Mouse (Mus musculus): ENCODE results near the gene Tub. TPM values are rescaled to one million over a fixed set of nuclear protein-coding genes. Genes with fewer than 3 reads are reported as not detected.
A peak's percentile ranks its signal among the peaks of the same experiment; 100 is the strongest.

The Tub gene
- total RNA-seq (2014; fragmentation: Nextera tagmentation) = not detected in 2 replicates
- not detected in 2 replicates for total RNA-seq (2017)

- ATAC-seq (replicated peaks; ENCODE audit: poor library complexity, severe bottlenecking) = peak; percentile 39
Observed at GRCm38 (mm10) chr7:108950312-108950761, at the start of gene Tub. Gene Tub (plus strand): TSS chr7:108950338.

GRCm38 (mm10) chr7:108903969-108904368, 46.2 kb upstream of the Tub start:
- no peak for ATAC-seq (replicated peaks; ENCODE audit: poor library complexity, severe bottlenecking)

GRCm38 (mm10) chr7:108927043-108927442, 23.1 kb upstream of the Tub start:
- peak; percentile 82 for ATAC-seq (replicated peaks; ENCODE audit: poor library complexity, severe bottlenecking)

GRCm38 (mm10) chr7:108928280-108929188, 21.6 kb upstream of the Tub start:
- no peak for ATAC-seq (replicated peaks; ENCODE audit: poor library complexity, severe bottlenecking)

GRCm38 (mm10) chr7:108929726-108930393, 20.3 kb upstream of the Tub start, which contains the start of gene Nlrp10:
Gene Nlrp10 (minus strand): TSS chr7:108930178.
- ATAC-seq (replicated peaks; ENCODE audit: poor library complexity, severe bottlenecking) = peak; percentile 46

GRCm38 (mm10) chr7:108933794-108934731, 16.1 kb upstream of the Tub start, which contains the start of gene Eif3f:
Gene Eif3f (plus strand): TSS chr7:108934417.
- ATAC-seq (replicated peaks; ENCODE audit: poor library complexity, severe bottlenecking) = peak; percentile 91

- no peak for ATAC-seq (replicated peaks; ENCODE audit: poor library complexity, severe bottlenecking)
Observed at GRCm38 (mm10) chr7:108934836-108935235, 15.3 kb upstream of the Tub start.

GRCm38 (mm10) chr7:108935411-108935810, 14.7 kb upstream of the Tub start:
- ATAC-seq (replicated peaks; ENCODE audit: poor library complexity, severe bottlenecking) = no peak

- no peak for ATAC-seq (replicated peaks; ENCODE audit: poor library complexity, severe bottlenecking)
Observed at GRCm38 (mm10) chr7:108936591-108936990, 13.5 kb upstream of the Tub start.

- ATAC-seq (replicated peaks; ENCODE audit: poor library complexity, severe bottlenecking) = no peak
Observed at GRCm38 (mm10) chr7:108941466-108941865, 8.7 kb upstream of the Tub start.

GRCm38 (mm10) chr7:108944002-108944401, 6.1 kb upstream of the Tub start:
- ATAC-seq (replicated peaks; ENCODE audit: poor library complexity, severe bottlenecking) = peak; percentile 81

- no peak for ATAC-seq (replicated peaks; ENCODE audit: poor library complexity, severe bottlenecking)
Observed at GRCm38 (mm10) chr7:108948611-108949010, 1.5 kb upstream of the Tub start.

GRCm38 (mm10) chr7:108949301-108949700, 837 bp upstream of the Tub start:
- ATAC-seq (replicated peaks; ENCODE audit: poor library complexity, severe bottlenecking) = no peak

GRCm38 (mm10) chr7:108950762-108951331, 709 bp downstream of the Tub start:
- peak; percentile 9; the same call in 1 of the 2 replicates for ATAC-seq (replicated peaks; ENCODE audit: poor library complexity, severe bottlenecking)

- peak; percentile 38; the same call in 1 of the 2 replicates for ATAC-seq (replicated peaks; ENCODE audit: poor library complexity, severe bottlenecking)
Observed at GRCm38 (mm10) chr7:108952801-108953200, 2.7 kb downstream of the Tub start.

GRCm38 (mm10) chr7:108954185-108954584, 4.0 kb downstream of the Tub start:
- ATAC-seq (replicated peaks; ENCODE audit: poor library complexity, severe bottlenecking) = peak; percentile 61

- ATAC-seq (replicated peaks; ENCODE audit: poor library complexity, severe bottlenecking) = peak; percentile 76
Observed at GRCm38 (mm10) chr7:108957734-108958133, 7.6 kb downstream of the Tub start.

- peak; percentile 39 for ATAC-seq (replicated peaks; ENCODE audit: poor library complexity, severe bottlenecking)
Observed at GRCm38 (mm10) chr7:108965968-108966367, 15.8 kb downstream of the Tub start.

GRCm38 (mm10) chr7:108966742-108967362, 16.7 kb downstream of the Tub start:
- ATAC-seq (replicated peaks; ENCODE audit: poor library complexity, severe bottlenecking) = peak; percentile 78

All from granulocyte monocyte progenitor cell, adult 5-6 weeks (primary cell).